Mouse (Mus musculus) liver, embryonic 11.5 days (tissue): ENCODE data around the gene Hs3st6. TPM values are rescaled to one million over a fixed set of nuclear protein-coding genes. Genes with fewer than 3 reads are reported as not detected.

ENCODE experiments used
- ATAC-seq: fragments of 200-750 bp; cut with Nextera tagmentation; replicated peaks from 2 replicates; pipeline ENCODE4 v1.8.0; 2017; ENCODE audit warnings: moderate number of reproducible peaks, mild to moderate bottlenecking, moderate TSS enrichment, moderate library complexity; ENCODE audit not compliant: low FRiP score
- DNase-seq: peaks from one replicate; pipeline ENCODE4 v3.0.0-alpha.2; 2017; ENCODE audit warnings: low spot score
- H3K27ac ChIP-seq: fragments of 300-500 bp; sonication (generic); 2 replicates; pipeline ENCODE4 v1.5.1; 2014; ENCODE audit warnings: mild to moderate bottlenecking, low read depth, low read length, control low read depth
- H3K27me3 ChIP-seq: fragments of 300-500 bp; sonication (generic); replicated peaks from 2 replicates; pipeline ENCODE4 v1.6.1; 2014; ENCODE audit warnings: low read length, mixed read lengths; ENCODE audit not compliant: control insufficient read depth, insufficient read depth
- H3K36me3 ChIP-seq: fragments of 300-500 bp; sonication (generic); 2 replicates; pipeline ENCODE4 v1.6.1; 2014; ENCODE audit warnings: mild to moderate bottlenecking, low read length, moderate library complexity, mixed read lengths; ENCODE audit not compliant: control insufficient read depth, insufficient read depth
- H3K4me1 ChIP-seq: fragments of 300-500 bp; sonication (generic); replicated peaks from 2 replicates; pipeline ENCODE4 v1.6.1; 2014; ENCODE audit warnings: low read length, mixed read lengths; ENCODE audit not compliant: control insufficient read depth, insufficient read depth
- H3K4me2 ChIP-seq: fragments of 300-500 bp; sonication (generic); 2 replicates; pipeline ENCODE4 v1.6.1; 2014; ENCODE audit warnings: mild to moderate bottlenecking, control low read depth, moderate library complexity
- H3K4me3 ChIP-seq: fragments of 300-500 bp; sonication (generic); 2 replicates; pipeline ENCODE4 v1.5.1; 2014; ENCODE audit warnings: low read depth, low read length, control low read depth
- H3K9ac ChIP-seq: fragments of 300-500 bp; sonication (generic); 2 replicates; pipeline ENCODE4 v1.6.1; 2014; ENCODE audit warnings: low read depth, low read length, control low read depth
- H3K9me3 ChIP-seq: fragments of 300-500 bp; sonication (generic); 2 replicates; pipeline ENCODE4 v1.6.1; 2016; ENCODE audit warnings: low read length, inconsistent platforms, mixed read lengths; ENCODE audit not compliant: control insufficient read depth
- WGBS: fragments of 180-500 bp; shearing (Covaris S2); extraction: QIAGEN DNeasy Blood & Tissue Kit; methylation state at CpG from one replicate; pipeline ENCODE4 v1.1.7; 2014; 5-methylcytosine and 5-hydroxymethylcytosine counted together
- polyA plus RNA-seq: library from polyadenylated mRNA; unstranded; fragments of >200 nt; fragmentation: Nextera tagmentation; extraction: Ambion mirVana; gene quantifications from 2 replicates; pipeline ENCODE4 v1.2.1, GENCODE M21; 2014

The Hs3st6 gene
- polyA plus RNA-seq, 1 experiment from 2014 or later: 0.41 TPM

DNA sequence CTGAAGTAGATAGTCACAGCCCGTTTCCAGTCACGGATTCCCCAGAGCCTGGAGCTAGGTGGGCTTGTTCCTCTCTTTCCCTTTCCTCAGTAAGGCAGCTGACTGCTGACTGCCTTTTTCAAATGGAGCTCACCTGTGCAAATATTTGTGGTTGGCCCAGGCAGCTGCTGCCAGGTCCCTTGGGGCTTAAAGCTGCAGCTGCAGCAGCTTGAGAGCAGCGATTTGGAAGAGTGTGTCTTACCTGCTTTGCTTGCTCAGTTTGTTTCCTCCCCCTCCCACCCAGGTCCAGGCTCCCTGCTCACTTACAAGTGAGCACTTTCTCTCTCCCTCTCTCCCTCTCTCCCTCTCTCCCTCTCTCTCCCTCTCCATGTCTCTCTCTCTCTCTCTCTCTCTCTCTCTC is 16.4 kb downstream of the Hs3st6 start:
- Histone ChIP-seq H3K27ac (no peak overlapping the region), H3K9me3 (no peaks in the 10 kb centered on the region), H3K36me3 (no peaks in the 10 kb centered on the region), H3K27me3 (peaks cover 19% of the 10 kb centered on the region), H3K4me3 (no peak overlapping the region), H3K4me1 (no peaks in the 10 kb centered on the region), H3K9ac (no peak overlapping the region), H3K4me2 (no peak overlapping the region)
- DNase-seq (no peak), ATAC-seq (no peak)
- WGBS: 39% methylated on average over 3 of the region's 3 CpGs

DNA sequence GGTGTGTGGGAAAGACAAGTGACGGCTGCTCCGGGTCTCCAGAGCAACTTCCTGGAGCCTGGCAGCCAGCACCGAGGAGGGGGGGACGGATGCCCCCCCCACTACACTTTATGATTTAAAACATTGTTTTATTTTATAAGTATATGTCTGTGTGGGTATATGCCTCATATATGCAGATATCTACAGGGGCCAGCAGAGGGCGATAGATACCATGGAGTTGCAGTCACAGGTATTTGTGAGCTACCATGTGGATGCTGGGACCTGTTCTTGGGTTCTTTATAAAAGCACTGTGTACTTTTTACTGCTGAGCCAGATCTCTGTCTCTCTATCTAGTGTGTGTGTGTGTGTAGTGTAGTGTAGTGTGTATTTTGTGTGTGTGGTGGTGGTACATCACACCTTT is 20.5 kb downstream of the Hs3st6 start:
- H3K27ac ChIP-seq: no peak overlapping the region
- H3K4me1 ChIP-seq: no peaks in the 10 kb centered on the region
- H3K9ac ChIP-seq: no peak overlapping the region
- no peaks in the 10 kb centered on the region for H3K36me3 ChIP-seq
- H3K4me3 ChIP-seq: no peak overlapping the region
- no peaks in the 10 kb centered on the region for H3K9me3 ChIP-seq
- H3K4me2 ChIP-seq: no peak overlapping the region
- no peak for ATAC-seq
- DNase-seq: no peak
- 0 out of 2 replicates have a peak, but pooled peaks cover 5% of the 10 kb centered on the region for H3K27me3 ChIP-seq
- WGBS: 74% methylated on average over 5 of the region's 5 CpGs

DNA sequence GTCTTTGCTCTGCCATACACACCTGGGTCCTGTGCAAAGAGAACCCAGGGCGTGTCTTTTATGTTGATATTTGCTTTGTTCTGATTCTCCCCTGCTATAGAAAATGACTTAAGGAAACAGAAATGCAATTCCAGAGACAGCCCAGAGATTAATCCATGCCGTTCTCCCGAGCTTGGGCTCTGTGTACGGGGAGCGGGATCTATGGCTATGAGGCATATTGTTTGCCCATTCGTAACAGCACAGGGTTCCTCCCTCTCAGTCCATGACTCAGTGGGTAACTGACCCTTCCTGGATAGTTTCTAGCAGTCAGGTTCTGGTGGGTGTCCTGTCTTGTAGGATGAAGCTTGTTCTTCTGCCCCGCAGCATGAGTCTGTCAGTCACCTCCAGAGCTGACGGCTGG is 22.4 kb downstream of the Hs3st6 start:
- DNase-seq (no peak), ATAC-seq (no peak)
- Histone ChIP-seq H3K9ac (no peak overlapping the region), H3K27ac (no peak overlapping the region), H3K4me1 (no peaks in the 10 kb centered on the region), H3K4me2 (no peak overlapping the region), H3K36me3 (no peaks in the 10 kb centered on the region), H3K9me3 (no peaks in the 10 kb centered on the region), H3K4me3 (no peak overlapping the region), H3K27me3 (no peaks in the 10 kb centered on the region)
- 78% methylated on average over 8 of the region's 8 CpGs for WGBS

DNA sequence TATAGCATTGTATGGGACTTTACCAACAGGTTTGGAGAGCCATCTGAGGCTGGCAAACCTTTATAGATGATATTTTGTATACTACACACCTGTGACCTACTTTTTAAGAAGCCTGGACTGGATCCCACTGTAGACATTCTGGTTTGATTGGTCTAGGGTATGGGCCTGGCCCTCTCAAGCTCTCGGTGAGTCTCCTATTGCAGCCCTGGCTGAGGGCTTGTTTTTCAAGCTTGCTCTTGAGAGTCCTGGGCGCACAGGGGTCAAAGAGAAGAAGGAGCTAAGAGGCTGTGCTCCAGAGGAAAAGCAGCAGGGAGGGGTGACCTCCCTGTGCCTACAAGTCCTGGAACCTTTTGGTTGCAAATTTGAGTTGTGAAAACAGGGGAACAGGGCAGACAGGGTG is 24.3 kb downstream of the Hs3st6 start:
- Histone ChIP-seq H3K36me3 (no peaks in the 10 kb centered on the region), H3K4me2 (no peak overlapping the region), H3K9ac (no peak overlapping the region), H3K9me3 (no peaks in the 10 kb centered on the region), H3K4me3 (no peak overlapping the region), H3K27me3 (no peaks in the 10 kb centered on the region), H3K27ac (no peak overlapping the region), H3K4me1 (no peaks in the 10 kb centered on the region)
- ATAC-seq (no peak), DNase-seq (no peak)
- 76% methylated on average over 2 of the region's 2 CpGs for WGBS

DNA sequence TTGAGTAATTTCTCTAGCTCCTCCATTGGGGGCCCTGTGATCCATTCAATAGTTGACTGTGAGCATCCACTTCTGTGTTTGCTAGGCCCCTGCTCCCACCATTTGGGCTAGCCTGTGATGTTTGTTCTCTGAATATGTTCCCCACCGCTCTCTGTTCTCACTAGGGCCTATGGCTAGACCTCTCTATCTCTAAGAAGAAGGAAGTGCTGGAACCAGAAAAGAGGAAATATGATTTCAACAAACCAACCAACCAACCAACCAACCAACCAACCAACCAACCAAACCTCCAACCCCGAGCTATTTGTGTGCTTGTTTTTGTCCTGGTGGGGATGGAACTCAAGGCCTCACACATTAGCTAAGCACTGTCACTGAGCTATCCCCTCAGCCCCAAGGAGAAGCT is 28.0 kb downstream of the Hs3st6 start:
- Histone ChIP-seq H3K9me3 (no peaks in the 10 kb centered on the region), H3K4me3 (no peak overlapping the region), H3K9ac (no peak overlapping the region), H3K27ac (no peak overlapping the region), H3K36me3 (no peaks in the 10 kb centered on the region), H3K4me1 (no peaks in the 10 kb centered on the region), H3K27me3 (no peaks in the 10 kb centered on the region), H3K4me2 (no peak overlapping the region)
- WGBS: 61% methylated on average over 2 of the region's 2 CpGs
- DNase-seq (no peak), ATAC-seq (no peak)

DNA sequence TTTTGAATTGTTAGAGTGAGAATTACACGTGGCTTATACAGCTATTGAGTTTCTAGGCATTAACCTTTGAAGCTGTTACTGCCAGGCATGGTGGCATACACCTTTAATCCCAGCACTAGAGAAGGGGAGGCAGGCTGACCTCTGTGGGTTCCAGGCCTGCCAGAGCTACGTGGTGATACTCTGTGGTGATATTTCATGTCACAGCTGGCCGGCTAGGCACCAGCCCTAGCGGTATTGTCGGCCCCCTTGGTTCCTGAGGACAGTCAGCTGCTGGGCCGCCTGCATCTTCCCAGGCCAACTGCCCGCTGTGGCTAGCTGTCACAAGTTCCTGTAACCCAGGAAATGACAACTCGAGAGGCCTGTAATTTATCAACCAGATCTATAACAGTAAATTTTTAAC is 39.4 kb downstream of the Hs3st6 start:
- ATAC-seq (no peak), DNase-seq (no peak)
- Histone ChIP-seq H3K27me3 (0 out of 2 replicates have a peak, but pooled peaks cover 4% of the 10 kb centered on the region), H3K4me1 (no peaks in the 10 kb centered on the region), H3K9me3 (no peaks in the 10 kb centered on the region), H3K36me3 (no peaks in the 10 kb centered on the region), H3K9ac (no peak overlapping the region), H3K4me3 (no peak overlapping the region), H3K4me2 (no peak overlapping the region), H3K27ac (no peak overlapping the region)
- WGBS: 38% methylated on average over 8 of the region's 8 CpGs

DNA sequence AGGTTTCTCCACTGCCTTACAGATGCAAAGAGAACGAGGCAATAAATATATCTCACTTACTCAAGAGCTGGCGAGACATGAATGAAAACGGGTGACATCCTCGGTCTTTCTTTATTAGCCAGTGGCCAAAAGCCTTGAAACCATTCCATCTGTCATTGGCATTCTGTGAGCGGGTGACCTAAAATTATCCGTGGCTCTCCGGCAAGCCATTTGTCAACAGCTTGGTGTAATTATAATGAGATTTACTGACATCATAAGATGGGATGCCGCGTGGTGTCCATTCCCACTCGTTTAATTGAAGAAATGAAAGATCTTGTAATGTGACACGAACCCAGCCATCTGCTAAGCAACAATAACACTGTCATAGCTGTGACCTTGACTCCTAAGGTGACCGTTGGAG is 42.0 kb downstream of the Hs3st6 start:
- WGBS: 77% methylated on average over 12 of the region's 12 CpGs
- Histone ChIP-seq H3K9me3 (no peaks in the 10 kb centered on the region), H3K4me3 (no peak overlapping the region), H3K4me1 (no peaks in the 10 kb centered on the region), H3K9ac (no peak overlapping the region), H3K27ac (no peak overlapping the region), H3K27me3 (0 out of 2 replicates have a peak, but pooled peaks cover 5% of the 10 kb centered on the region), H3K36me3 (no peaks in the 10 kb centered on the region), H3K4me2 (no peak overlapping the region)
- DNase-seq: no peak
- ATAC-seq: no peak

DNA sequence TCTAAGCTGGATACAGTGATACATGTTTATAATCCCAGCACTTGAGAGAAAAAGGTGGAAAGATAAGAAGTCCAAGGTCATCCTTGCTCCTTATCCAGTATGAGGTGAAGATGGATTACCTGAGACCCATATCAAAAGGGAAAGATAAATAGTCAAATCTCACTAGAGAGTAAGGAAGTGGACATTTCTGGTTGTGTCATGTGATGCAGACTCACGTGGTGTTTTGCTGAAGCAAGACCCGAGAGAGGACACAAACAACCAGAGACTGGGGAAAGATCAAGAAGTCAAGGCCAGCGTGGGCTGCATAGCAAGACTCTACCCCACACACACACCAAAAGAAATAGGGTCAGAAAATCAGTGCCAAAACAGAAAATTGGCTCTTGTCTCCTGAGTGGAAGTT is 44.2 kb downstream of the Hs3st6 start:
- H3K4me3 ChIP-seq: no peak overlapping the region
- 48% methylated on average over 3 of the region's 3 CpGs for WGBS
- H3K9ac ChIP-seq: no peak overlapping the region
- 0 out of 2 replicates have a peak, but pooled peaks cover 3% of the 10 kb centered on the region for H3K27me3 ChIP-seq
- DNase-seq: no peak
- H3K27ac ChIP-seq: no peak overlapping the region
- H3K9me3 ChIP-seq: no peaks in the 10 kb centered on the region
- no peaks in the 10 kb centered on the region for H3K4me1 ChIP-seq
- H3K4me2 ChIP-seq: no peak overlapping the region
- no peak for ATAC-seq
- H3K36me3 ChIP-seq: no peaks in the 10 kb centered on the region

DNA sequence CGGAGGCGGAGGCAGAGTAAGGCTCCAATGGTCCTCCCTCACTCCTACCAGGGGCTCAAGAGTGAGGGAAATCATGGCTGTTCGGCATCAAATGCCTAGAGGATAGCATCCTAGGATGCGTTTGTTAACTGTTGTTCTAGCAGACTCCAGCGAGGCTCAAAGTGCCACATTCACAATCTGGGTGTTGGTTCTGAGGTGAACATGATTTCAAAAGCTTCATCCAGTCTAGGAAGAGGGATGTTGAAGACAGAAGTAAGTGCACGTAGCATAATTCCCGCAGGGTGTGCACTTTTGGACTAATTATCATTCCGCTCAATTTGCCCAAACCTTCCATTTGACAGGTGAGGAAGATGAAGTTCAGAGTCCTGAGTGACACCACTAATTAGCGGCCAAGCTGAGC is 45.4 kb downstream of the Hs3st6 start:
- DNase-seq (no peak), ATAC-seq (no peak)
- Histone ChIP-seq H3K27me3 (0 out of 2 replicates have a peak, but pooled peaks cover 3% of the 10 kb centered on the region), H3K36me3 (no peaks in the 10 kb centered on the region), H3K4me3 (no peak overlapping the region), H3K9ac (no peak overlapping the region), H3K27ac (no peak overlapping the region), H3K4me1 (no peaks in the 10 kb centered on the region), H3K4me2 (no peak overlapping the region), H3K9me3 (no peaks in the 10 kb centered on the region)
- WGBS: 58% methylated on average over 9 of the region's 9 CpGs
